Mouse (Mus musculus): ENCODE data around the gene Pik3ca. TPM values are rescaled to one million over a fixed set of nuclear protein-coding genes. Genes with fewer than 3 reads are reported as not detected.
A peak's percentile ranks its signal among the peaks of the same experiment; 100 is the strongest.

Gene Pik3ca
- polyA plus RNA-seq, 1 experiment from 2014 or later: 16.7 TPM

GRCm38 (mm10) chr3:32492097-32493090, 94.9 kb downstream of the Pik3ca start, which contains the start of gene Kcnmb3:
TSS of gene Kcnmb3 (minus strand) at chr3:32492231.
- DNase-seq (ENCODE audit: low spot score) (no peak), ATAC-seq (replicated peaks; ENCODE audit: low FRiP score, low TSS enrichment, low read depth) (no peak)
- Histone ChIP-seq H3K27me3 (replicated peaks; ENCODE audit: control insufficient read depth, insufficient read depth, low read length) (no peaks in the 10 kb centered on the region), H3K9me3 (ENCODE audit: control insufficient read depth, low read length) (no peaks in the 10 kb centered on the region), H3K4me1 (replicated peaks; ENCODE audit: control insufficient read depth, insufficient read depth, low read length) (no peaks in the 10 kb centered on the region), H3K36me3 (ENCODE audit: control insufficient read depth, insufficient read depth, low read length) (no peaks in the 10 kb centered on the region), H3K4me2 (ENCODE audit: low read length) (no peak within 1 kb of the TSS), H3K9ac (ENCODE audit: low read length) (no peak within 1 kb of the TSS), H3K4me3 (ENCODE audit: low read depth, low read length) (no peak within 1 kb of the TSS), H3K27ac (ENCODE audit: low read depth) (no peak within 1 kb of the TSS)
- WGBS: 75% methylated on average over 11 of the region's 11 CpGs

GRCm38 (mm10) chr3:32494387-32495087, 97.1 kb downstream of the Pik3ca start:
- DNase-seq (ENCODE audit: low spot score) (peak; percentile 41), ATAC-seq (replicated peaks; ENCODE audit: low FRiP score, low TSS enrichment, low read depth) (no peak)
- Histone ChIP-seq H3K9ac (ENCODE audit: low read length) (no peak overlapping the region), H3K4me2 (ENCODE audit: low read length) (no peak overlapping the region), H3K36me3 (ENCODE audit: control insufficient read depth, insufficient read depth, low read length) (no peaks in the 10 kb centered on the region), H3K9me3 (ENCODE audit: control insufficient read depth, low read length) (no peaks in the 10 kb centered on the region), H3K4me1 (replicated peaks; ENCODE audit: control insufficient read depth, insufficient read depth, low read length) (no peaks in the 10 kb centered on the region), H3K27ac (ENCODE audit: low read depth) (no peak overlapping the region), H3K27me3 (replicated peaks; ENCODE audit: control insufficient read depth, insufficient read depth, low read length) (no peaks in the 10 kb centered on the region), H3K4me3 (ENCODE audit: low read depth, low read length) (no peak overlapping the region)
- 75% methylated on average over 8 of the region's 8 CpGs for WGBS

- Histone ChIP-seq H3K27ac (ENCODE audit: low read depth) (no peak overlapping the region), H3K9me3 (ENCODE audit: control insufficient read depth, low read length) (no peaks in the 10 kb centered on the region), H3K4me2 (ENCODE audit: low read length) (no peak overlapping the region), H3K4me1 (replicated peaks; ENCODE audit: control insufficient read depth, insufficient read depth, low read length) (no peaks in the 10 kb centered on the region), H3K4me3 (ENCODE audit: low read depth, low read length) (no peak overlapping the region), H3K9ac (ENCODE audit: low read length) (no peak overlapping the region), H3K36me3 (ENCODE audit: control insufficient read depth, insufficient read depth, low read length) (no peaks in the 10 kb centered on the region), H3K27me3 (replicated peaks; ENCODE audit: control insufficient read depth, insufficient read depth, low read length) (no peaks in the 10 kb centered on the region)
- WGBS: 65% methylated on average over 8 of the region's 8 CpGs
- DNase-seq (ENCODE audit: low spot score) (peak; percentile 23), ATAC-seq (replicated peaks; ENCODE audit: low FRiP score, low TSS enrichment, low read depth) (no peak)
Observed at GRCm38 (mm10) chr3:32495088-32495770, 97.8 kb downstream of the Pik3ca start.

- Histone ChIP-seq H3K36me3 (ENCODE audit: control insufficient read depth, insufficient read depth, low read length) (no peaks in the 10 kb centered on the region), H3K27ac (ENCODE audit: low read depth) (no peak overlapping the region), H3K9me3 (ENCODE audit: control insufficient read depth, low read length) (no peaks in the 10 kb centered on the region), H3K4me1 (replicated peaks; ENCODE audit: control insufficient read depth, insufficient read depth, low read length) (no peaks in the 10 kb centered on the region), H3K4me2 (ENCODE audit: low read length) (no peak overlapping the region), H3K4me3 (ENCODE audit: low read depth, low read length) (no peak overlapping the region), H3K9ac (ENCODE audit: low read length) (no peak overlapping the region), H3K27me3 (replicated peaks; ENCODE audit: control insufficient read depth, insufficient read depth, low read length) (no peaks in the 10 kb centered on the region)
- DNase-seq (ENCODE audit: low spot score) (peak; percentile 25), ATAC-seq (replicated peaks; ENCODE audit: low FRiP score, low TSS enrichment, low read depth) (no peak)
- 53% methylated on average over 8 of the region's 8 CpGs for whole genome bisulfite sequencing
Observed at GRCm38 (mm10) chr3:32495856-32496710, 98.6 kb downstream of the Pik3ca start.

- Histone ChIP-seq H3K4me3 (ENCODE audit: low read depth, low read length) (no peak overlapping the region), H3K9ac (ENCODE audit: low read length) (no peak overlapping the region), H3K27me3 (replicated peaks; ENCODE audit: control insufficient read depth, insufficient read depth, low read length) (no peaks in the 10 kb centered on the region), H3K36me3 (ENCODE audit: control insufficient read depth, insufficient read depth, low read length) (no peaks in the 10 kb centered on the region), H3K9me3 (ENCODE audit: control insufficient read depth, low read length) (no peaks in the 10 kb centered on the region), H3K27ac (ENCODE audit: low read depth) (no peak overlapping the region), H3K4me2 (ENCODE audit: low read length) (no peak overlapping the region), H3K4me1 (replicated peaks; ENCODE audit: control insufficient read depth, insufficient read depth, low read length) (no peaks in the 10 kb centered on the region)
- DNase-seq (ENCODE audit: low spot score) (no peak), ATAC-seq (replicated peaks; ENCODE audit: low FRiP score, low TSS enrichment, low read depth) (no peak)
- 94% methylated on average over 1 of the region's 1 CpGs for WGBS
Observed at GRCm38 (mm10) chr3:32496711-32497070, 99.2 kb downstream of the Pik3ca start.

GRCm38 (mm10) chr3:32500346-32500745, 102.9 kb downstream of the Pik3ca start:
- no peak overlapping the region for H3K4me3 ChIP-seq (ENCODE audit: low read depth, low read length)
- WGBS: 90% methylated on average over 2 of the region's 2 CpGs
- no peaks in the 10 kb centered on the region for H3K9me3 ChIP-seq (ENCODE audit: control insufficient read depth, low read length)
- no peak overlapping the region for H3K4me2 ChIP-seq (ENCODE audit: low read length)
- no peaks in the 10 kb centered on the region for H3K4me1 ChIP-seq (replicated peaks; ENCODE audit: control insufficient read depth, insufficient read depth, low read length)
- no peak overlapping the region for H3K9ac ChIP-seq (ENCODE audit: low read length)
- no peaks in the 10 kb centered on the region for H3K27me3 ChIP-seq (replicated peaks; ENCODE audit: control insufficient read depth, insufficient read depth, low read length)
- no peak overlapping the region for H3K27ac ChIP-seq (ENCODE audit: low read depth)
- no peaks in the 10 kb centered on the region for H3K36me3 ChIP-seq (ENCODE audit: control insufficient read depth, insufficient read depth, low read length)
- ATAC-seq (replicated peaks; ENCODE audit: low FRiP score, low TSS enrichment, low read depth) (no peak), DNase-seq (ENCODE audit: low spot score) (no peak)

GRCm38 (mm10) chr3:32505841-32506240, 108.4 kb downstream of the Pik3ca start:
- Histone ChIP-seq H3K9ac (ENCODE audit: low read length) (no peak overlapping the region), H3K4me2 (ENCODE audit: low read length) (no peak overlapping the region), H3K4me3 (ENCODE audit: low read depth, low read length) (no peak overlapping the region), H3K27ac (ENCODE audit: low read depth) (no peak overlapping the region), H3K36me3 (ENCODE audit: control insufficient read depth, insufficient read depth, low read length) (no peaks in the 10 kb centered on the region), H3K4me1 (replicated peaks; ENCODE audit: control insufficient read depth, insufficient read depth, low read length) (0 out of 2 replicates have a peak, but pooled peaks cover 5% of the 10 kb centered on the region), H3K9me3 (ENCODE audit: control insufficient read depth, low read length) (no peaks in the 10 kb centered on the region), H3K27me3 (replicated peaks; ENCODE audit: control insufficient read depth, insufficient read depth, low read length) (no peaks in the 10 kb centered on the region)
- WGBS: 77% methylated on average over 3 of the region's 3 CpGs
- DNase-seq (ENCODE audit: low spot score): no peak
- ATAC-seq (replicated peaks; ENCODE audit: low FRiP score, low TSS enrichment, low read depth): no peak

Data from intestine, embryonic 14.5 days (tissue).